12 mouse cellular contexts compared by ENCODE assay signal in genomic region chr1:89940961-89941524, GRCm38 (mm10). TPM values are rescaled to one million over a fixed set of nuclear protein-coding genes. Genes with fewer than 3 reads are reported as not detected.
DNase-seq lines count a peak whose midpoint lies in the region; ATAC-seq and TF ChIP-seq lines count a peak whose summit lies in the region.
"Had no signal": no experiment of that assay in that cellular context is flagged by ENCODE, and none has a peak within 500 bp of the region (broad histone marks: within the 10 kb centered on the region; RNA-seq: fewer than 3 reads in every experiment).

No protein-coding gene starts in this region.

- peaks cover 92% of the 10 kb centered on the region for H3K27me3 ChIP-seq in forebrain, embryonic 11.5 days (ENCODE audit: control insufficient read depth, insufficient read depth, low read length)
- H3K27me3 ChIP-seq in forebrain, postnatal 0 days (ENCODE audit: insufficient read depth, low read length): peaks cover 89% of the 10 kb centered on the region
- H3K27me3 ChIP-seq in lung, embryonic 14.5 days (ENCODE audit: insufficient read depth, low read length): peaks cover 89% of the 10 kb centered on the region
- peaks cover 64% of the 10 kb centered on the region for H3K27me3 ChIP-seq in limb, embryonic 11.5 days (ENCODE audit: control insufficient read depth, insufficient read depth, low read length)
- peaks cover 70% of the 10 kb centered on the region for H3K27me3 ChIP-seq in neural tube, embryonic 15.5 days (replicated peaks)

- H3K4me1 ChIP-seq in forebrain, embryonic 11.5 days (replicated peaks; ENCODE audit: control insufficient read depth, insufficient read depth, low read length): peaks cover 15% of the 10 kb centered on the region
- no peaks in the 10 kb centered on the region for H3K4me1 ChIP-seq in forebrain, postnatal 0 days (ENCODE audit: insufficient read depth)
- H3K4me1 ChIP-seq in lung, embryonic 14.5 days (ENCODE audit: insufficient read depth): no peaks in the 10 kb centered on the region
- H3K4me1 ChIP-seq in lung, adult 2 months (ENCODE audit: control insufficient read depth, insufficient read depth, low read length): peaks cover 9% of the 10 kb centered on the region
- peaks cover 14% of the 10 kb centered on the region for H3K4me1 ChIP-seq in limb, embryonic 11.5 days (ENCODE audit: control insufficient read depth, insufficient read depth, low read length)
- H3K4me1 ChIP-seq in neural tube, embryonic 15.5 days: peaks cover 25% of the 10 kb centered on the region

- no peaks in the 10 kb centered on the region for H3K9me3 ChIP-seq in forebrain, embryonic 11.5 days (ENCODE audit: control insufficient read depth, low read length)
- no peaks in the 10 kb centered on the region for H3K9me3 ChIP-seq in forebrain, postnatal 0 days (ENCODE audit: low read length)
- H3K9me3 ChIP-seq in lung, embryonic 14.5 days (ENCODE audit: low read depth, low read length): no peaks in the 10 kb centered on the region
- no peaks in the 10 kb centered on the region for H3K9me3 ChIP-seq in limb, embryonic 11.5 days (ENCODE audit: control insufficient read depth, low read length)
- no peaks in the 10 kb centered on the region for H3K9me3 ChIP-seq in neural tube, embryonic 15.5 days (replicated peaks)

- 0 out of 2 replicates have a peak, but pooled peaks have one; percentile 14 for ATAC-seq in forebrain, embryonic 11.5 days (replicated peaks; ENCODE audit: low FRiP score)
- ATAC-seq in forebrain, postnatal 0 days: no peak
- ATAC-seq in lung, embryonic 14.5 days (ENCODE audit: insufficient read depth): no peak
- ATAC-seq in limb, embryonic 11.5 days (ENCODE audit: insufficient number of reproducible peaks, low FRiP score, low TSS enrichment, low read depth): no peak
- no peak for ATAC-seq in neural tube, embryonic 15.5 days (ENCODE audit: low FRiP score)

- H3K4me3 ChIP-seq in forebrain, embryonic 11.5 days (ENCODE audit: low read depth, low read length): peak overlapping the region; percentile 28; the same call in 1 of the 2 replicates
- H3K4me3 ChIP-seq in forebrain, postnatal 0 days (ENCODE audit: low read depth, low read length): no peak overlapping the region
- no peak overlapping the region for H3K4me3 ChIP-seq in lung, embryonic 14.5 days (ENCODE audit: low read depth, low read length)
- H3K4me3 ChIP-seq in lung, adult 2 months (replicated peaks; ENCODE audit: extremely low read depth, low read depth, low read length): no peak overlapping the region
- H3K4me3 ChIP-seq in limb, embryonic 11.5 days (ENCODE audit: low read depth, low read length): no peak overlapping the region
- H3K4me3 ChIP-seq in neural tube, embryonic 15.5 days (replicated peaks): no peak overlapping the region
- H3K4me3 ChIP-seq: myocyte had no signal

- no peak for DNase-seq in forebrain, embryonic 11.5 days (ENCODE audit: low spot score)
- no peak for DNase-seq in forebrain, postnatal 0 days
- DNase-seq in lung, embryonic 14.5 days: peak; percentile 12
- no peak for DNase-seq in lung, adult 2 months
- peak; percentile 48 for DNase-seq in limb, embryonic 11.5 days (ENCODE audit: low spot score)
- no peak for DNase-seq in c-Kit-positive CD71-positive TER-119-positive erythroid progenitor cells, embryonic 14.5 days (ENCODE audit: low spot score)
- no peak for DNase-seq in spleen, adult 12 weeks (ENCODE audit: low spot score)

- 4% methylated on average over 15 of the region's 15 CpGs for WGBS in forebrain, embryonic 11.5 days
- 6% methylated on average over 15 of the region's 15 CpGs for WGBS in forebrain, postnatal 0 days
- WGBS in lung, embryonic 14.5 days: 14% methylated on average over 15 of the region's 15 CpGs
- 26% methylated on average over 15 of the region's 15 CpGs for WGBS in lung, adult 2 months
- 10% methylated on average over 15 of the region's 15 CpGs for WGBS in limb, embryonic 11.5 days
- WGBS in neural tube, embryonic 15.5 days: 13% methylated on average over 15 of the region's 15 CpGs

- no peak for TF ChIP-seq POLR2A in lung, adult 2 months (IDR thresholded peaks at IDR 0.05; ENCODE audit: borderline replicate concordance, extremely low read depth, low read depth, low read length)

- no peak overlapping the region for H3K9ac ChIP-seq in forebrain, embryonic 11.5 days (ENCODE audit: low read length)
- no peak overlapping the region for H3K9ac ChIP-seq in forebrain, postnatal 0 days
- no peak overlapping the region for H3K9ac ChIP-seq in lung, embryonic 14.5 days
- H3K9ac ChIP-seq in limb, embryonic 11.5 days (ENCODE audit: low read length): no peak overlapping the region
- no peak overlapping the region for H3K9ac ChIP-seq in neural tube, embryonic 15.5 days (replicated peaks)
- H3K9ac ChIP-seq: liver, embryonic 14.5 days had no signal

- TF ChIP-seq CTCF in forebrain, postnatal 0 days (IDR thresholded peaks at IDR 0.05; ENCODE audit: low read depth): no peak
- TF ChIP-seq CTCF in lung, embryonic 14.5 days (IDR thresholded peaks at IDR 0.05; ENCODE audit: low read depth): no peak
- TF ChIP-seq CTCF in lung, adult 2 months (IDR thresholded peaks at IDR 0.05; ENCODE audit: insufficient read depth, low read length): no peak

- H3K4me2 ChIP-seq in forebrain, embryonic 11.5 days (ENCODE audit: low read depth, low read length, severe bottlenecking): peak overlapping the region; percentile 61; the same call in 1 of the 2 replicates
- H3K4me2 ChIP-seq in forebrain, postnatal 0 days (ENCODE audit: low read depth): no peak overlapping the region
- H3K4me2 ChIP-seq in lung, embryonic 14.5 days: no peak overlapping the region; the same call in 1 of the 2 replicates
- no peak overlapping the region for H3K4me2 ChIP-seq in limb, embryonic 11.5 days (ENCODE audit: low read depth, severe bottlenecking)
- peak overlapping the region; percentile 77 for H3K4me2 ChIP-seq in neural tube, embryonic 15.5 days

- no peak overlapping the region for H3K27ac ChIP-seq in forebrain, embryonic 11.5 days (ENCODE audit: low read depth, low read length)
- no peak overlapping the region for H3K27ac ChIP-seq in forebrain, postnatal 0 days (ENCODE audit: low read depth, low read length)
- no peak overlapping the region for H3K27ac ChIP-seq in lung, embryonic 14.5 days (ENCODE audit: low read depth)
- H3K27ac ChIP-seq in limb, embryonic 11.5 days (replicated peaks; ENCODE audit: low read depth, low read length): no peak overlapping the region
- H3K27ac ChIP-seq in neural tube, embryonic 15.5 days (replicated peaks): peak overlapping the region; percentile 45; the same call in 1 of the 2 replicates
- H3K27ac ChIP-seq: liver, embryonic 14.5 days had no signal

- H3K36me3 ChIP-seq in forebrain, embryonic 11.5 days (ENCODE audit: control insufficient read depth, insufficient read depth, low read length): no peaks in the 10 kb centered on the region
- no peaks in the 10 kb centered on the region for H3K36me3 ChIP-seq in forebrain, postnatal 0 days (ENCODE audit: insufficient read depth)
- H3K36me3 ChIP-seq in lung, embryonic 14.5 days (ENCODE audit: insufficient read depth): no peaks in the 10 kb centered on the region
- H3K36me3 ChIP-seq in limb, embryonic 11.5 days (ENCODE audit: control insufficient read depth, insufficient read depth, low read length): no peaks in the 10 kb centered on the region
- H3K36me3 ChIP-seq in neural tube, embryonic 15.5 days: no peaks in the 10 kb centered on the region

RNA-seq across cellular contexts. Expression of gene Gbx2, which starts 10.1 kb away (rescaled TPM):
- 5.0 and 6.7 TPM in 2 replicates for polyA plus RNA-seq in forebrain, embryonic 11.5 days (2014; fragmentation: Nextera tagmentation; extraction: Ambion mirVana)
- total RNA-seq in forebrain, postnatal 0 days (2014; rRNA removed): 9.2 and 14.4 TPM in 2 replicates
- polyA plus RNA-seq in forebrain, postnatal 0 days (2015; fragmentation: Nextera tagmentation; extraction: Ambion mirVana): 9.1 and 21.2 TPM in 2 replicates
- polyA plus RNA-seq in lung, embryonic 14.5 days (2014; fragmentation: Nextera tagmentation; extraction: Ambion mirVana): 0.11 and 0.17 TPM in 2 replicates
- polyA plus RNA-seq in lung, adult 2 months (2012; rRNA removed): 0.06 TPM in 1 of 2 replicates, not detected in the other
- 1.3 and 1.6 TPM in 2 replicates for polyA plus RNA-seq in limb, embryonic 11.5 days (2014; fragmentation: Nextera tagmentation; extraction: Ambion mirVana)
- 21.7 and 30.5 TPM in 2 replicates for polyA plus RNA-seq in neural tube, embryonic 15.5 days (2015; fragmentation: Nextera tagmentation; extraction: Ambion mirVana)
- total RNA-seq: adrenal gland, postnatal 36 days had no signal
- polyA plus RNA-seq: myocyte; testis, adult 2 months had no signal

Comparison
In these comparisons a context has a peak if more than half of its experiments do, and no peak if none do; other contexts are left out.
1. DNase-seq: peak in lung, embryonic 14.5 days (single experiment) and limb, embryonic 11.5 days (single experiment); none in forebrain, embryonic 11.5 days (single experiment), forebrain, postnatal 0 days (single experiment), lung, adult 2 months (single experiment), c-Kit-positive CD71-positive TER-119-positive erythroid progenitor cells, embryonic 14.5 days (single experiment) and spleen, adult 12 weeks (single experiment).
2. H3K4me2 ChIP-seq: peak in forebrain, embryonic 11.5 days (single experiment) and neural tube, embryonic 15.5 days (single experiment); none in forebrain, postnatal 0 days (single experiment), lung, embryonic 14.5 days (single experiment) and limb, embryonic 11.5 days (single experiment).